Mouse (Mus musculus) MEL-GATA-1-ER (cell line): Measurements from ENCODE around the gene Ly75.
A peak's percentile ranks its signal among the peaks of the same experiment; 100 is the strongest.

Experiments
- DNase-seq: peaks from one replicate; pipeline ENCODE4 v3.0.0-alpha.2; 2012; ENCODE audit warnings: low read depth; ENCODE audit errors: extremely low read depth

Gene Ly75

GRCm38 (mm10) chr2:60326948-60327347, 56.2 kb downstream of the Ly75 start:
- no peak for DNase-seq

GRCm38 (mm10) chr2:60323411-60323810, 59.7 kb downstream of the Ly75 start:
- peak; percentile 17 for DNase-seq

GRCm38 (mm10) chr2:60322031-60322726, 60.9 kb downstream of the Ly75 start:
- no peak for DNase-seq

- no peak for DNase-seq
Measured at GRCm38 (mm10) chr2:60303796-60304195, 79.3 kb downstream of the Ly75 start.

- no peak for DNase-seq
Measured at GRCm38 (mm10) chr2:60299323-60299722, 83.8 kb downstream of the Ly75 start.

- DNase-seq = peak; percentile 26
Measured at GRCm38 (mm10) chr2:60298266-60298665, 84.8 kb downstream of the Ly75 start.

- DNase-seq = no peak
Measured at GRCm38 (mm10) chr2:60291381-60291780, 91.7 kb downstream of the Ly75 start.

GRCm38 (mm10) chr2:60289451-60289850, 93.7 kb downstream of the Ly75 start:
- no peak for DNase-seq

- peak; percentile 66 for DNase-seq
Measured at GRCm38 (mm10) chr2:60288606-60289005, 94.5 kb downstream of the Ly75 start.

GRCm38 (mm10) chr2:60285107-60285617, 97.9 kb downstream of the Ly75 start:
- peak; percentile 40 for DNase-seq

- no peak for DNase-seq
Measured at GRCm38 (mm10) chr2:60284467-60284821, 98.7 kb downstream of the Ly75 start, which contains the start of gene Cd302. Gene Cd302 (minus strand): TSS chr2:60284488.

GRCm38 (mm10) chr2:60283751-60284466, 99.2 kb downstream of the Ly75 start:
- DNase-seq = no peak

- DNase-seq = no peak
Measured at GRCm38 (mm10) chr2:60283208-60283750, 99.8 kb downstream of the Ly75 start.

- no peak for DNase-seq
Measured at GRCm38 (mm10) chr2:60282625-60283024, 100.5 kb downstream of the Ly75 start.

GRCm38 (mm10) chr2:60278627-60279026, 104.5 kb downstream of the Ly75 start:
- no peak for DNase-seq

GRCm38 (mm10) chr2:60269856-60270479, 113.1 kb downstream of the Ly75 start:
- no peak for DNase-seq

GRCm38 (mm10) chr2:60267567-60267966, 115.5 kb downstream of the Ly75 start:
- DNase-seq = no peak

- DNase-seq = no peak
Measured at GRCm38 (mm10) chr2:60260621-60261350, 122.3 kb downstream of the Ly75 start.

- DNase-seq = no peak
Measured at GRCm38 (mm10) chr2:60259186-60259585, 123.9 kb downstream of the Ly75 start.

- DNase-seq = no peak
Measured at GRCm38 (mm10) chr2:60256751-60257150, 126.4 kb downstream of the Ly75 start.

- DNase-seq = no peak
Measured at GRCm38 (mm10) chr2:60253506-60253905, 129.6 kb downstream of the Ly75 start.
